Mouse (Mus musculus): ENCODE measurements around the gene Zfp788.

GRCm38 (mm10) chr7:41611654-41612053, 21.3 kb upstream of the Zfp788 start:
- no peak for TF ChIP-seq CTCF (IDR thresholded peaks at IDR 0.05; ENCODE audit: extremely low read depth, insufficient read depth, low read length)
- no peak for TF ChIP-seq POLR2A (IDR thresholded peaks at IDR 0.05; ENCODE audit: extremely low read depth, insufficient read depth, low read length)

Measured in cortical plate, adult 2 months (tissue).